Mouse (Mus musculus) kidney, embryonic 15.5 days (tissue): ENCODE measurements around the gene Man1c1. TPM values are rescaled to one million over a fixed set of nuclear protein-coding genes. Genes with fewer than 3 reads are reported as not detected.

Experiments
- ATAC-seq: fragments of 200-750 bp; cut with Nextera tagmentation; replicated peaks from 2 replicates; pipeline ENCODE4 v1.8.0; 2017; ENCODE audit warnings: moderate TSS enrichment; ENCODE audit not compliant: low FRiP score
- H3K27ac ChIP-seq: fragments of 300-500 bp; sonication (generic); 2 replicates; pipeline ENCODE4 v1.5.1; 2015; ENCODE audit warnings: mild to moderate bottlenecking, inconsistent platforms
- H3K27me3 ChIP-seq: fragments of 300-500 bp; sonication (generic); 2 replicates; pipeline ENCODE4 v1.6.1; 2015; ENCODE audit warnings: inconsistent platforms
- H3K36me3 ChIP-seq: fragments of 300-500 bp; sonication (generic); 2 replicates; pipeline ENCODE4 v1.6.1; 2015; ENCODE audit warnings: inconsistent platforms
- H3K4me1 ChIP-seq: fragments of 300-500 bp; sonication (generic); 2 replicates; pipeline ENCODE4 v1.6.1; 2015; ENCODE audit warnings: inconsistent platforms
- H3K4me2 ChIP-seq: fragments of 300-500 bp; sonication (generic); 2 replicates; pipeline ENCODE4 v1.6.1; 2015; ENCODE audit warnings: moderate library complexity, mild to moderate bottlenecking, inconsistent platforms
- H3K4me3 ChIP-seq: fragments of 300-500 bp; sonication (generic); replicated peaks from 2 replicates; pipeline ENCODE4 v1.5.1; 2015; ENCODE audit warnings: mild to moderate bottlenecking, inconsistent platforms
- H3K9ac ChIP-seq: fragments of 300-500 bp; sonication (generic); 2 replicates; pipeline ENCODE4 v1.6.1; 2015; ENCODE audit warnings: mild to moderate bottlenecking, inconsistent platforms
- H3K9me3 ChIP-seq: fragments of 300-500 bp; sonication (generic); replicated peaks from 2 replicates; pipeline ENCODE4 v1.6.1; 2016; ENCODE audit warnings: inconsistent platforms
- WGBS: fragments of 180-500 bp; shearing (Covaris S2); methylation state at CpG from one replicate; pipeline ENCODE4 v1.1.7; 2015; ENCODE audit warnings: mixed read lengths; 5-methylcytosine and 5-hydroxymethylcytosine counted together
- polyA plus RNA-seq: library from polyadenylated mRNA; unstranded; fragments of >200 nt; fragmentation: Nextera tagmentation; extraction: Ambion mirVana; gene quantifications from 2 replicates; pipeline ENCODE4 v1.2.1, GENCODE M21; 2015

The Man1c1 gene
- polyA plus RNA-seq, 1 experiment from 2014 or later = 5.1 TPM

DNA sequence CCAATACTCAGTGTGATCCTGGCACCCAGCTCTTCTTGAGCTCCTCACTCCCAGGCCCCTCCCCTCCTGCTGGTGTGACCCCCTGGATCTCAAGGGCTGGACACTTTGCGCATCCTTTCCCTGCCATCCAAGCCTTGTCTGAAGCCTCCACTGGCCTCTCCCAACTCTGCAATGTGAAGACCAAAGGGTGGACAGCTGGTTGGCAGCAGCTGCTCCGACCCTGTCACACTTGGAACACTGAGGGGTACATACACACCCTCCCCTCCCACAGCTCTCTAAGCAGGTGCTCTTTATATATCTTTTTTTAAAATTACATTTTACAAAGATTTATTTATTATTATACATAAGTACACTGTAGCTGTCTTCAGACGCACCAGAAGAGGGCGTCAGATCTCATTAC, 36.1 kb upstream of the Man1c1 start:
- WGBS = 94% methylated on average over 4 of the region's 4 CpGs
- H3K9ac ChIP-seq = no peak overlapping the region
- H3K9me3 ChIP-seq = no peaks in the 10 kb centered on the region
- H3K27ac ChIP-seq = no peak overlapping the region
- H3K4me2 ChIP-seq = no peak overlapping the region
- H3K4me3 ChIP-seq = no peak overlapping the region
- no peak for ATAC-seq
- peaks cover 30% of the 10 kb centered on the region for H3K4me1 ChIP-seq
- H3K27me3 ChIP-seq = no peaks in the 10 kb centered on the region
- H3K36me3 ChIP-seq = no peaks in the 10 kb centered on the region

DNA sequence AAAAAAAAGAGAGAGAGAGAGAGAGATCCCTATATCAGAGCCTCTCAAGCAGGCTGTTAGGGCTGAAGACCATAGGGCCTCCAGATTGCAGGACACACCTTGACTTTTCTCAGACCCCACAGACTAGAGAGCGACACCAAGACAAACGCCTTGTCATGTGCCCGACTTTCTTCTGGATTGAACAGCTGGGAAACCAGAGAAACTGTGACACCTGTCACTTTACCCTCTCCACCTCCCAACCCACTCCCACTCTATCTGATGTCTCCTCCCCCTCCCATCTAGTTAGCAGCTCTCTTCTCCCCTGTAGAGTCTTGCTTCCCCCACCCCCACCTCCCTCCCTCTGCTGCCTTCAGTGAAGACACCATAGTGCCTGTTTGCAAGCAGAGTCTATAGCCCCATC, 35.4 kb upstream of the Man1c1 start:
- Histone ChIP-seq H3K36me3 (no peaks in the 10 kb centered on the region), H3K4me3 (no peak overlapping the region), H3K4me1 (peaks cover 34% of the 10 kb centered on the region), H3K27ac (no peak overlapping the region), H3K27me3 (no peaks in the 10 kb centered on the region), H3K9me3 (no peaks in the 10 kb centered on the region), H3K4me2 (no peak overlapping the region), H3K9ac (no peak overlapping the region)
- WGBS = 42% methylated on average over 3 of the region's 3 CpGs
- ATAC-seq = no peak

- H3K4me2 ChIP-seq = no peak overlapping the region
- no peaks in the 10 kb centered on the region for H3K36me3 ChIP-seq
- no peak overlapping the region for H3K27ac ChIP-seq
- H3K4me1 ChIP-seq = peaks cover 34% of the 10 kb centered on the region
- ATAC-seq = no peak
- H3K9ac ChIP-seq = no peak overlapping the region
- no peaks in the 10 kb centered on the region for H3K27me3 ChIP-seq
- 68% methylated on average over 14 of the region's 14 CpGs for WGBS
- H3K4me3 ChIP-seq = no peak overlapping the region
- H3K9me3 ChIP-seq = no peaks in the 10 kb centered on the region
These were observed 33.3 kb upstream of the Man1c1 start for GRCm38 (mm10) chr4:134737365-134737910.

DNA sequence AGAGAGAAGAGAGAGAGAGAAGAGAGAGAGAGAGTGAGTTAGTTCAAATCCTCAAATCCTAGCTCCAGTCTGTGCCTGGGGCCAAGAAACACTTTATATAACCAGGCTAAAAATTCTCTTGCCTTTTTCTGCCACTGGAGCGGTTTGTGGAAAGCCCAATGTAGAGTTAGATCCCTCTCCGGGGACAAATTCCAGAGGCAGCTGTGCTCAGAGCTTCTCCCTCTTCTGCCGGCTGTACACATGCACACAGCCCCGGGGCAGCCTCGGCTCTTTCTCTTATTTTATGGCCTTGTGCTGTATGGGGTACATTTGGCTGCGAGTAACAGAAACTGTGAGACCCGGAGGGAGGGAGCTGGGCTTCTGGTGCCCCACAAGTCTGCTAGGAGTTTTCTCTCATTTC, 32.1 kb upstream of the Man1c1 start:
- Histone ChIP-seq H3K27me3 (no peaks in the 10 kb centered on the region), H3K4me1 (peaks cover 34% of the 10 kb centered on the region), H3K27ac (no peak overlapping the region), H3K9me3 (no peaks in the 10 kb centered on the region), H3K36me3 (no peaks in the 10 kb centered on the region), H3K4me2 (no peak overlapping the region), H3K4me3 (no peak overlapping the region), H3K9ac (no peak overlapping the region)
- WGBS = 37% methylated on average over 7 of the region's 7 CpGs
- ATAC-seq = no peak

DNA sequence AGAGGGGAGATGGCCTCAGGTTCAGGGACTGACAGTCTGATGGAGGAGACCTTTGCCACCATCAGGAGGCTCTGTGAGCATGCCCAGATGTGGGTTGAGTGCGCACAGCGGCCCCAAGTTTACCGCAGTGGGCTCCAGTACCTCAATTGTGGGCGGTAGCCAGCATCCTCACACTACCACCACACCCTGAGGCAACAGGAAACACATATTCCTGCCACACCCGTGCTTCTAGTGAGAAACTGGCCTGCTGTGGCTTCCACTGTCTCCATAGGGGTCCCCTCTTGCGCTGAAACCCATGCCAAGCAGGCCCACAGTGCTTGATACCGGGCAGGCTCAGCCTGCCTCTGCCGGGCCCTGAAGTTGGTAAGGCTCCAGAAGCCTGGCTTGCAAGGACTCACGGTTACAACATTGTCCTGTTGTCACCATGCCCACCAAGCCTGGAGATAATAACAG, 30.6 kb upstream of the Man1c1 start:
- H3K9me3 ChIP-seq = no peaks in the 10 kb centered on the region
- no peak overlapping the region for H3K4me3 ChIP-seq
- peaks cover 44% of the 10 kb centered on the region for H3K4me1 ChIP-seq
- WGBS = 55% methylated on average over 9 of the region's 9 CpGs
- H3K9ac ChIP-seq = no peak overlapping the region
- no peaks in the 10 kb centered on the region for H3K27me3 ChIP-seq
- no peak for ATAC-seq
- H3K27ac ChIP-seq = peak overlapping the region; percentile 23
- no peak overlapping the region for H3K4me2 ChIP-seq
- H3K36me3 ChIP-seq = no peaks in the 10 kb centered on the region

DNA sequence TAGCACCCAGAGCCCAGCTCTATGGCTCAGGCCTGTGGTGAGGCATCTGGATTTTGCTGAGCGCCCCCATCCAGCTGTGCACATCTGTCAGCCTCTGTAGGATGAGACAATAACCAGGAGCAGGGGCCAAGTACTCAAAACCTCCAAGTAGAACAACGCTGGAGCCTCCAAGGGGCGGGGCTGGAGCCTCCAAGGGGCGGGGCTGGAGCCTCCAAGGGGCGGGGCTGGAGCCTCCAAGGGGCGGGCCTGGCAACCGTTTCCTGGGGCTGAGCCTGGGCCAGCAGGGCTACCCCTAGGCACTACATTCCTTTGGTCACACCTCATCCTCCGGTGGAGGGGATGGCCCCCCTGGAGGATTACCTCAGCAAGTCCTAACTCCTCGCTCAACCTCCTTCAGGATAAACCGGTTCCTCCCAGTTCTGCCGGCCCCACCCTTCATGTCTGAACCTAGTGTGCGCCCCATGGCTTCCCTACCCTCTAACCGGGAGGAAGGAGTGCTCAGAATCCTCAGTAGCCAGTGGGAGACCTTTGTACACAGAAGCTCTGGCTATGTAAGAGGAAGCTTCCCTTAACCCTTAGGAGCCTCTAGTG, 30.0 kb upstream of the Man1c1 start:
- no peaks in the 10 kb centered on the region for H3K27me3 ChIP-seq
- no peak overlapping the region for H3K9ac ChIP-seq

DNA sequence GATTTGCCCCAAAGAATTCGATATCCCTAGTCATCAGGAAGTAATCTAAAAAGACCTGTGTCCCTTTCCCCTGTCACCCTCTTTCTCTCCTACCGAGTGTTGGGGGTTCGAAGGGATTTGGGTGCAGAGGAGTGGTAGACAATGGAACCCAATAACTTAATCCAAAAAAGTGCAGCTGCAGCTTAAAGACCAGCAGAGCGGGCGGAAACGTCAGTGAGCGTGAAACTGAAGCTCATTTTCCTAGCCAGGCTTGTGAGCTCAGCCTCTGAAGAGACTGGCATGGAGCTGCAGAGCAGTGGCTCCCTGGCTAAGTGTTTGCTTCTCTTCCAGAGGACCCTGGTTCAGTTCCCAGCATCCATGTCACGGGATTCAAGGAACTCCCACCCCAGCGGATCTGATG, 29.3 kb upstream of the Man1c1 start:
- Histone ChIP-seq H3K36me3 (no peaks in the 10 kb centered on the region), H3K27me3 (no peaks in the 10 kb centered on the region), H3K9ac (no peak overlapping the region), H3K9me3 (no peaks in the 10 kb centered on the region), H3K27ac (no peak overlapping the region), H3K4me1 (peaks cover 45% of the 10 kb centered on the region), H3K4me3 (no peak overlapping the region), H3K4me2 (no peak overlapping the region)
- WGBS = 59% methylated on average over 9 of the region's 9 CpGs
- no peak for ATAC-seq

More for the DNA sequence above, 30.0 kb upstream of the Man1c1 start:
- peak overlapping the region; percentile 23; the same call in 1 of the 2 replicates for H3K27ac ChIP-seq
- peaks cover 45% of the 10 kb centered on the region for H3K4me1 ChIP-seq
- WGBS = 9% methylated on average over 13 of the region's 13 CpGs
- peak overlapping the region; percentile 37 for H3K4me2 ChIP-seq
- H3K9me3 ChIP-seq = no peaks in the 10 kb centered on the region
- H3K36me3 ChIP-seq = no peaks in the 10 kb centered on the region
- no peak overlapping the region for H3K4me3 ChIP-seq
- peak; percentile 59 for ATAC-seq

DNA sequence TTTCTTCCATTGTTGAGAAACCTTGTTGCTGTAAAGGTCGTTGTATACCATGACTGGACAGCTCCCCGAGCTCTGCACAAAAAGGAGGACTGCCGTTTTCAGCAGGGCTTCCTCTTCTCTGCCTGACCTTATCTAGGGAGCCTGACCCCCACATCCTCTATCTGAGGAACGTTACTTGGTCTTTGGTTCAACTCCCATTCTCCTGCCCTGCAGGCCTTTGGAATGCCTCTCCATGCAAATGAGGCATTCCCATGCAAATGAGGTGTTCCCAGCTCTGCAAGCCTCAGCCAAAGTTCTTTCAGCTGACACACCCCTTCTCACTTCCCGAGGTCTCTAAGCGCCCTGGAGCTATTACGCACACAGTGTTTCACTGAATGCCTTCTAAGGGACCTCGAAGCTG, 26.0 kb upstream of the Man1c1 start:
- Histone ChIP-seq H3K4me2 (0 out of 2 replicates have a peak overlapping the region, but pooled peaks have one; percentile 19), H3K9ac (no peak overlapping the region)
- 8% methylated on average over 8 of the region's 8 CpGs for WGBS

DNA sequence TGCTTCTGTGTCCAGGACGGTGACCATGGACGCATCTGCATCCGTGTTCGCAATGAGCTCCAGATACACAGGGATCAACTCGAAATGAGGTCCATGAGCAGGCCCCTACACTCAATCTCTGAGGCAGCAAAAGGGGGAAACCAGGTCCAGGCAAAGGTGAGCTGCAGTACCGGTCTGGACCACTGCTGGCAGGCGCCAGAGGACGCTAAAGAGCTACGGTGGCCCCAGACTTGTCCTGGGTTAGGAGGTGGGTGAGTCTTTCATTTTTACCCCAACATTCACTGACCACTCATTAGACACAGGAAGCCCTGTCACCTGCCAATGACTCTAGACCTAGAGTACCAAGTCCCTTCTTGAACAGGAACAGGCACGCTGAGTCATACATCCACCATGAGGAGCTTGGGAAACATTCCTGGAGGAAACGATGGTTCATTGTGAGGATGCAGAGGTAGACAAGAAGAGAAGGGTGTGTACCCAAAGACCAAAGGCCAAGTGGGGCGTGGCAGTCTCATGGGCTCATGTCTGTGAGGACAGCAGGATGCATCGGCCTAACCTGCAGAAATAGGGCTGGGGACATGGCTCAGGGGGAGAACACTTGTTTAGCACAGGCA, 21.8 kb upstream of the Man1c1 start:
- no peaks in the 10 kb centered on the region for H3K27me3 ChIP-seq
- 69% methylated on average over 13 of the region's 13 CpGs for WGBS
- no peak overlapping the region for H3K4me2 ChIP-seq
- no peak for ATAC-seq
- no peak overlapping the region for H3K27ac ChIP-seq
- no peak overlapping the region for H3K4me3 ChIP-seq
- H3K36me3 ChIP-seq = no peaks in the 10 kb centered on the region
- peaks cover 30% of the 10 kb centered on the region for H3K4me1 ChIP-seq
- no peaks in the 10 kb centered on the region for H3K9me3 ChIP-seq
- H3K9ac ChIP-seq = no peak overlapping the region

More for the DNA sequence above, 26.0 kb upstream of the Man1c1 start:
- no peak for ATAC-seq
- no peaks in the 10 kb centered on the region for H3K27me3 ChIP-seq
- H3K36me3 ChIP-seq = no peaks in the 10 kb centered on the region
- H3K27ac ChIP-seq = no peak overlapping the region
- H3K9me3 ChIP-seq = no peaks in the 10 kb centered on the region
- no peak overlapping the region for H3K4me3 ChIP-seq
- H3K4me1 ChIP-seq = peaks cover 35% of the 10 kb centered on the region

DNA sequence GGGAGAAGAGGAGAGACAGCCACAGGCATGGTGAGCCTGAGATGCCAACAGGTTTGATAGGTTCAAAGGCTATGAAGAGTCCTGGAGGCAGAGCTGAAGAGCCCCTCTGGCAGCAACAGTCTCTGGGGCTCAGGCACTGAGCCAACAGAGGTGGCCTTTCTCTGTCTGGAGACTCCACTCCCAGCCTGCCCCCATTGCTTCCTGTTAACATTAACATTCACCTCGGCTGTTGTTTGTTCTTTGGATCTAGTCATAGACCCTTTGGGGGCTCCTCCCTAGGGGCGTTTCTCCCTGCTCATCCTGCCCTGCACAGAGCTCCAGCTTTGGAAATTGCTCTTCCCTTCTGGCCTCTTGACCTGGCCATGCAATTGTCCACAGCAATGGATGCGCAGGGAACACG, 20.9 kb upstream of the Man1c1 start:
- no peaks in the 10 kb centered on the region for H3K27me3 ChIP-seq
- ATAC-seq = no peak
- H3K4me2 ChIP-seq = no peak overlapping the region
- 36% methylated on average over 4 of the region's 4 CpGs for WGBS
- no peaks in the 10 kb centered on the region for H3K36me3 ChIP-seq
- peaks cover 21% of the 10 kb centered on the region for H3K4me1 ChIP-seq
- no peaks in the 10 kb centered on the region for H3K9me3 ChIP-seq
- H3K9ac ChIP-seq = no peak overlapping the region
- 0 out of 2 replicates have a peak overlapping the region, but pooled peaks have one; percentile 7 for H3K27ac ChIP-seq
- no peak overlapping the region for H3K4me3 ChIP-seq

- WGBS = 54% methylated on average over 3 of the region's 3 CpGs
- no peak overlapping the region for H3K9ac ChIP-seq
- H3K9me3 ChIP-seq = no peaks in the 10 kb centered on the region
- no peak overlapping the region for H3K4me3 ChIP-seq
- peaks cover 18% of the 10 kb centered on the region for H3K4me1 ChIP-seq
- H3K27ac ChIP-seq = no peak overlapping the region
- H3K36me3 ChIP-seq = no peaks in the 10 kb centered on the region
- no peaks in the 10 kb centered on the region for H3K27me3 ChIP-seq
- no peak overlapping the region for H3K4me2 ChIP-seq
- ATAC-seq = no peak
These were observed 19.2 kb upstream of the Man1c1 start for GRCm38 (mm10) chr4:134723251-134723650.

- H3K9ac ChIP-seq = no peak overlapping the region
- no peak for ATAC-seq
- H3K4me1 ChIP-seq = peaks cover 18% of the 10 kb centered on the region
- 80% methylated on average over 6 of the region's 6 CpGs for WGBS
- no peak overlapping the region for H3K27ac ChIP-seq
- H3K27me3 ChIP-seq = no peaks in the 10 kb centered on the region
- no peak overlapping the region for H3K4me3 ChIP-seq
- H3K9me3 ChIP-seq = no peaks in the 10 kb centered on the region
- H3K36me3 ChIP-seq = no peaks in the 10 kb centered on the region
- no peak overlapping the region for H3K4me2 ChIP-seq
These were observed 17.0 kb upstream of the Man1c1 start for GRCm38 (mm10) chr4:134721076-134721475.
